Mouse (Mus musculus) embryonic facial prominence, embryonic 12.5 days (tissue): Measurements from ENCODE around the gene Dohh. TPM values are rescaled to one million over a fixed set of nuclear protein-coding genes. Genes with fewer than 3 reads are reported as not detected.

ENCODE experiments used
- ATAC-seq: fragments of 200-750 bp; cut with Nextera tagmentation; 2 replicates; pipeline ENCODE4 v1.8.0; 2017; ENCODE audit not compliant: insufficient number of reproducible peaks, insufficient read depth, low FRiP score, low TSS enrichment
- H3K27ac ChIP-seq: fragments of 300-500 bp; sonication (generic); 2 replicates; pipeline ENCODE4 v1.5.1; 2016; ENCODE audit warnings: mild to moderate bottlenecking
- H3K27me3 ChIP-seq: fragments of 300-500 bp; sonication (generic); 2 replicates; pipeline ENCODE4 v1.6.1; 2016; ENCODE audit warnings: mild to moderate bottlenecking, moderate library complexity
- H3K36me3 ChIP-seq: fragments of 300-500 bp; sonication (generic); 2 replicates; pipeline ENCODE4 v1.6.1; 2016; ENCODE audit warnings: mild to moderate bottlenecking
- H3K4me1 ChIP-seq: fragments of 300-500 bp; sonication (generic); 2 replicates; pipeline ENCODE4 v1.6.1; 2016
- H3K4me2 ChIP-seq: fragments of 300-500 bp; sonication (generic); replicated peaks from 2 replicates; pipeline ENCODE4 v1.6.1; 2016; ENCODE audit warnings: mild to moderate bottlenecking, moderate library complexity
- H3K4me3 ChIP-seq: fragments of 300-500 bp; sonication (generic); 2 replicates; pipeline ENCODE4 v1.5.1; 2016; ENCODE audit warnings: mild to moderate bottlenecking
- H3K9ac ChIP-seq: fragments of 300-500 bp; sonication (generic); 2 replicates; pipeline ENCODE4 v1.6.1; 2016; ENCODE audit warnings: mild to moderate bottlenecking, moderate library complexity
- H3K9me3 ChIP-seq: fragments of 300-500 bp; sonication (generic); 2 replicates; pipeline ENCODE4 v1.6.1; 2016; ENCODE audit warnings: mild to moderate bottlenecking, moderate library complexity
- WGBS: fragments of 180-500 bp; shearing (Covaris S2); methylation state at CpG from one replicate; pipeline ENCODE4 v1.1.7; 2016; 5-methylcytosine and 5-hydroxymethylcytosine counted together
- polyA plus RNA-seq: library from polyadenylated mRNA; unstranded; fragments of >200 nt; fragmentation: Nextera tagmentation; extraction: Ambion mirVana; gene quantifications from 2 replicates; pipeline ENCODE4 v1.2.1, GENCODE M21; 2016

Dohh gene
- polyA plus RNA-seq: 73.6 and 77.0 TPM in 2 replicates

DNA sequence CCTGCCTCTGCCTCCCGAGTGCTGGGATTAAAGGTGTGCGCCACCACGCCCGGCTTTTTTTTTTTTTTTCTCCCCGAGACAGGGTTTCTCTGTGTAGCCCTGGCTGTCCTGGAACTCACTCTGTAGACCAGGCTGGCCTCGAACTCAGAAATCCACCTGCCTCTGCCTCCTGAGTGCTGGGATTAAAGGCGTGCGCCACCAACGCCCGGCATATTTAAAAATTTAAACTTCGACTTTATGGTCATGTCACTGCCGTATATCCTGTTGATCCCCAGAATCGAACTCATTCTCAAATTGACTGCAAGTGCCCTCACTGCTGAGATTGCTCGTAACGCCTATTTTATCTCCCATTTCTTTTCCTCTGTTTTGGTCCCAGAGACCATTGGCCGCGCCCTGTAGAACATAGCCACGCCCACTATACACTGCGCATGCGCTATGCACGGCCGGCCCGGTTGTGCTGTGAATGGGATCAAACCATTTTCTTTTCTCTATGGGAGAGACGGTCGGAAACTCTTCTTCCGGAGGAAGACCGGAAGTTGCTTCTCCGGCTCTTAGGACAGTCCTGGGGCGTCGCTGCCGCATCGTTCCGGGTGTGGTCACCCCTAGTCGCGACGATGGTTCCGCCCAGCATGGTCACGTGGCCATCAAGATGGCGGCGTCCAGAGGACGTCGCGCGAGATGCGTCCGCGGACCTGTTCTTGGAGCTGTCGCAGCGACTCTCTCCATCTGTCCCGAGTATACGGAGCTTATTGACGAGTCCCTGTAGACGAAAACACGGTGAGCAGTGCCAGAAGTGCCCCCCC is at the start of gene Dohh, which contains the start of gene Gm48551:
Dohh (plus strand) TSS at position 627 of the 803 bp plus-strand sequence.
Gm48551 (plus strand) TSS at position 665 of the 803 bp plus-strand sequence.
- Histone ChIP-seq H3K9me3 (no peaks in the 10 kb centered on the region), H3K4me2 (peak within 1 kb of the TSS; percentile 82), H3K36me3 (peaks cover 33% of the 10 kb centered on the region), H3K27me3 (no peaks in the 10 kb centered on the region), H3K9ac (peak within 1 kb of the TSS; percentile 75), H3K4me3 (peak within 1 kb of the TSS; percentile 78), H3K4me1 (peaks cover 17% of the 10 kb centered on the region), H3K27ac (peak within 1 kb of the TSS; percentile 85)
- peak; percentile 92 for ATAC-seq
- 9% methylated on average over 54 of the region's 54 CpGs for WGBS

DNA sequence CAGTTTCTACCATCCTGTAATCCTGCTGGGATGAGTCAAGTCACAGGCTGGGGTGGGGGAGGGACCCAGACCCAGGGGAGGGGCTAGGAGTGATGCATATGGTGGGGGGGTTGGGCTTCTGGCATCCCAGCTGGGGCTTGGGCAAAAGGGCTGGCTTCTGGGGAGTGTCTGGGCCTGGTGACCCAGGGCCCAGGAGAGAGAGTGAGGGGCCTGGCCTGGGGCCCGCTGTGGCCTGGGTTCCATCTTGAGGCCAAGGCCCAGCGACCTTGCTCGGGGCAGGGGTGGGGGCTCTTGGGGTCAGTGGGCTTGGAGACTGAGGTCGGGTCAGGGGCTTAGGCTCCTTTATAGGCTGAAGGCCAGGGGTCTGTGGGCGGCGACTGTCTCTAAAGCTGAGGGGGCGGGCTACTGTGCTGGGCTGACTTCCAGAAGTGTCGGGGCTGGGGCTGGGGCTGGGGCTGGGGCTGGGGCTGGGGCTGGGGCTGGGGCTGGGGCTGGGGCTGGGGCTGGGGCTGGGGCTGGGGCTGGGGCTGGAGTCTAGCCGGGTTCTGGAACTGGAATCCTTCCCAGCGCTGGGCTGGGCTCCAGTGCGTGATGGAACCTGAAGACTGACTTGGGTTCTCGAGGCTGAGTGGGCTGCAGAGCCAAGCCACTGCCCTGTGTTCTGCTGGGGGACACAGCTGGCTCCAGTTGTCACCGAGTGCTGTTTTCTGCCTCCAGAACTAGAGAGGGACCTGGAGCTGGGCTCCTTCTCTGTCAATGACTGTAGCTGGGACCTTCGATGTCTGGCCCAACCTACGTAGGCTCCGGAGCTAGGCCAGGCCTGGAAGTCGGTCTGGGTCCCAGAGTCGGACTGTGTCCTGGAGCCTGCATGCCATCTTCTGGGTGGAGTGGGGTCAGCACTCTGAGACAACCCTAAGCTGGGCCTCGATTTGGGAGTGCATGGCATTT is 48.6 kb upstream of the Dohh start:
- H3K9ac ChIP-seq: peak overlapping the region; percentile 36; the same call in 1 of the 2 replicates
- WGBS: 40% methylated on average over 19 of the region's 19 CpGs
- no peak overlapping the region for H3K4me3 ChIP-seq

DNA sequence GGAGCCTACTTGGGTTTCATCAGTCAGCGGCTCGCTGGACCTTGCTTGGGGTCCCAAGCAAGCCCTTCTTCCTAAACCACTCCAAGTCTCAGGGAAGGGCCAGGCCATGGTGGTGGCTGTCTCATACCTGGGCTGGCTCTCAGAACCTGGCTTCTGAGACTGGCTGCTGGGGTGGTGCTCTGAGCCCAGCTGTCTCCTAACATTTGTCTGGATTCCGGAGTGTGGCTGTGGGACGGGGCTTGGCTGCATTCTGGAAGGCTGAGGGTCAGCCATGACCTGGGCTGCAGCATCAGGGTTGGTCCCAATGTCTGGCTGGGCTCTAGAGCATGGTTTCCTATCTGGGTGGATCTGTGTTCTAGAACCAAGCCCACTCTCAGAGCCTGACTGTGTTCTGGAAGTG is 47.7 kb upstream of the Dohh start:
- peaks cover 62% of the 10 kb centered on the region for H3K27me3 ChIP-seq
- no peak overlapping the region for H3K27ac ChIP-seq
- no peak overlapping the region for H3K4me2 ChIP-seq
- H3K4me3 ChIP-seq: no peak overlapping the region
- WGBS: 95% methylated on average over 4 of the region's 4 CpGs
- H3K9me3 ChIP-seq: no peaks in the 10 kb centered on the region
- H3K4me1 ChIP-seq: peaks cover 18% of the 10 kb centered on the region; the same call in 1 of the 2 replicates
- no peaks in the 10 kb centered on the region for H3K36me3 ChIP-seq
- ATAC-seq: no peak
- no peak overlapping the region for H3K9ac ChIP-seq

More for the DNA sequence above, 48.6 kb upstream of the Dohh start:
- Histone ChIP-seq H3K9me3 (no peaks in the 10 kb centered on the region), H3K27me3 (peaks cover 56% of the 10 kb centered on the region), H3K27ac (peak overlapping the region; percentile 50), H3K36me3 (no peaks in the 10 kb centered on the region), H3K4me1 (peaks cover 18% of the 10 kb centered on the region; the same call in 1 of the 2 replicates), H3K4me2 (peak overlapping the region; percentile 13; the same call in 1 of the 2 replicates)
- peak; percentile 47; the same call in 1 of the 2 replicates for ATAC-seq

DNA sequence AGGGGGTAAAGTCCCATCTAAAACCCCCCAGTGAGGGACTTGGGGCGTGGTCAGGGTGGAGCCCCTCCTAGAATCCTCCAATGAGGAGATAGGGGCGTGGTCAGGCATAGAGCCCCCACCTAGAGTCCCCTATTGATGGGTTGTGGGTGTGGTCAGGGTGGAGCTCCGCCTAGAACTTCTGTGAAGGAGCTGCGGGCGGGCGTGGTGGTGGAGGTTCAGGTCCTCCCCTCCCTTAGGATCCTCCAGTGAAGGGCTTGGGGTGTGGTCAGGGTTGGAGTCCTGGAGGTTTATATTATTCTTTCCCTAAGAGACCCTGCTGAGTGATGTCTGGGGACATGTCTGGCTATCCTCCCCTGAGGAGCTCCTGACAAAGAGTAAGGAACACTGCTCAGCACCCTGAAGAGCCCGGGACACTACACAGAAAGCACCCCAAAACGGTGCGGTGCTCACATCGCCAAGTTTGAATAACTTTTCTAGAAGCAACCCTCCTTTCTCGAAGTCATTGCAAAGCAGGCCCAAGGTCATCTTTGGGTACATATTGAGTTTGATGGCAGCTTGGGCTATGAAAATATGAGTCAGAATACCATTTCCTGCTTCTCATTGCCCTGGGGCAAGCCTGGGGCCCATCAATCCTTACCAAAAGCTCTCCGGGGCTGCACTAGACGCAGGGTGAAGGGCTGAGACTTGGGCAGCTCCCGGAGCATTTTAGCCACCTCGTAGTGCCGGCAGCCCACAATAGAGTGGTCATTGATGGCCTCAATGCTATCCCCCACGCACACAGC is 43.5 kb upstream of the Dohh start:
- 35% methylated on average over 17 of the region's 17 CpGs for WGBS

DNA sequence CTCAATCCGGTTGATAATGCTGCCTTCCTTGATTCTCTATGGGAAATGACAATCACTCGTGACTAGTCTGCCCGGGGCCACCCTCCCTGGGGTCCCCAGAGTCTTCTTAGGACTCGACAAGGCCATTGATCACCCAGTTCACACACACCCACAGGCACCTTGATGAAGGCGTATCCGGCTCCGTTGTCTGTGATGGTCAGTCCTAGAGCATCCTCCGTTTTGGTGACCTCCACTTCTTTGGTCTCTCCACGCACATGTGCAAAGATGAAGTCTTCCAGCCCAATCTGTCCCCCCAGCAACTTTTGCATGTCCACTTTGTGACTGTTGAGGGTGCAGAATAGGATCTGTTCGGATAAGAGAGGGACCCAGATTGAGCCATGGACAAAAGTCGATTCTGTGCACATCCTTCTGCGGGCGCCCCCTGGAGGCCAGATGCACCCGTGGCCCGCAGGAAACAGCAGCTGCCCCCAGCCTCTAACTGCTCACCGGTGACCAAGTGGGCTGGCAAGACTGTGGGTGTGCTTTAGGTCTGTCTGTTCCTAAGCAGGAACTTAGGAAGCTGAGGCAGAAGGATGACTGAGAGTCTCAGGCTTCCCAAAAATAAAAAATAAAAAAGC is 42.8 kb upstream of the Dohh start:
- peaks cover 73% of the 10 kb centered on the region for H3K27me3 ChIP-seq
- H3K36me3 ChIP-seq: peaks cover 7% of the 10 kb centered on the region; the same call in 1 of the 2 replicates
- ATAC-seq: no peak

More for the DNA sequence above, 43.5 kb upstream of the Dohh start:
- no peak overlapping the region for H3K9ac ChIP-seq
- peaks cover 7% of the 10 kb centered on the region; the same call in 1 of the 2 replicates for H3K36me3 ChIP-seq
- no peak overlapping the region for H3K4me3 ChIP-seq
- no peak overlapping the region for H3K27ac ChIP-seq
- peaks cover 71% of the 10 kb centered on the region for H3K27me3 ChIP-seq
- no peak overlapping the region for H3K4me2 ChIP-seq
- no peaks in the 10 kb centered on the region for H3K9me3 ChIP-seq
- peaks cover 9% of the 10 kb centered on the region; the same call in 1 of the 2 replicates for H3K4me1 ChIP-seq
- ATAC-seq: no peak

DNA sequence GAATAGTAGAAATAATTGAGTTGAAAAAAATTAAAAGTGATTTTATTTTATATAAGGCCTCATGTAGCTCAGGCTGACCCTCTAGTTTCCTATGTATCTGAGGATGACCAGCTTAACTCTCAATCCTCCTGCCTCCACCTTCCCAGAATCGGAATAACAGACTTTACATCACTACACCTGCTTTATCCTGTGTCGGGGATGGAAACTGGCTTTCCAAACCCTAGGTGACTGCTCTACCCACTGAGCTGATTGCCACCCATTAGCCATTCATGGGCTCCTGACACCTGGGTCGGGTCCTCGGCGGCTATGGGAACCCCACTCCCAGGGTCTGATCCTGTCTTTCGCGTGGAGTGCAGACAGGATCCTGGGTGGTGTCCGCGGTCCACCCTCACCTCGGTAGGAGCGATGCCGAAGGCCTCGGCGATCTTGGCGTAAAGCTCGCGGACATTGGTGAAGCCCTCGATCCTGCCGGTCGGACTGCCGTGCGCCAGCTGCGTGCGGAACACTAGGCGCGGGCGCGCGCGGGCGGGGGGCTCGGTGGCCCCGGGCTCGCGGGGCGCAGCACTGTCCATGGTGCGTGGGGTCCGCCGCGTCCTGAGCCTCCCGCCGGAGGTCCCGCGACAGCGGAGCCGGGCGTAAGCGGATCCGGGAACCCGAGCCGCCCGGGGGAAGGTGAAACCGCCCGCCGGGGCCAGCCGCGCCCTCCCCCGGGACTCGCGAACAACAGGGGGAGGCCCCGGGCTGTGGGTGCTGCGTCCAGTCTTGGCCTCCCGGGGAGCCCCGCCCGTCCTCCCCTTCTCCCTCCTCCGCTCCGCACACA is 41.3 kb upstream of the Dohh start, which contains the start of gene Gipc3:
Gipc3 (minus strand) TSS at position 581 of the 820 bp plus-strand sequence.
- Histone ChIP-seq H3K27ac (no peak within 1 kb of the TSS), H3K9me3 (no peaks in the 10 kb centered on the region), H3K4me3 (peak within 1 kb of the TSS; percentile 37), H3K4me2 (peak within 1 kb of the TSS; percentile 59), H3K36me3 (peaks cover 13% of the 10 kb centered on the region), H3K27me3 (peaks cover 73% of the 10 kb centered on the region), H3K4me1 (peaks cover 15% of the 10 kb centered on the region), H3K9ac (peak within 1 kb of the TSS; percentile 47)
- no peak for ATAC-seq
- whole genome bisulfite sequencing: 7% methylated on average over 55 of the region's 67 CpGs

More for the DNA sequence above, 42.8 kb upstream of the Dohh start:
- H3K4me3 ChIP-seq: no peak overlapping the region
- no peak overlapping the region for H3K4me2 ChIP-seq
- peaks cover 5% of the 10 kb centered on the region for H3K4me1 ChIP-seq
- no peaks in the 10 kb centered on the region for H3K9me3 ChIP-seq
- no peak overlapping the region for H3K9ac ChIP-seq
- H3K27ac ChIP-seq: no peak overlapping the region
- 29% methylated on average over 16 of the region's 16 CpGs for WGBS

DNA sequence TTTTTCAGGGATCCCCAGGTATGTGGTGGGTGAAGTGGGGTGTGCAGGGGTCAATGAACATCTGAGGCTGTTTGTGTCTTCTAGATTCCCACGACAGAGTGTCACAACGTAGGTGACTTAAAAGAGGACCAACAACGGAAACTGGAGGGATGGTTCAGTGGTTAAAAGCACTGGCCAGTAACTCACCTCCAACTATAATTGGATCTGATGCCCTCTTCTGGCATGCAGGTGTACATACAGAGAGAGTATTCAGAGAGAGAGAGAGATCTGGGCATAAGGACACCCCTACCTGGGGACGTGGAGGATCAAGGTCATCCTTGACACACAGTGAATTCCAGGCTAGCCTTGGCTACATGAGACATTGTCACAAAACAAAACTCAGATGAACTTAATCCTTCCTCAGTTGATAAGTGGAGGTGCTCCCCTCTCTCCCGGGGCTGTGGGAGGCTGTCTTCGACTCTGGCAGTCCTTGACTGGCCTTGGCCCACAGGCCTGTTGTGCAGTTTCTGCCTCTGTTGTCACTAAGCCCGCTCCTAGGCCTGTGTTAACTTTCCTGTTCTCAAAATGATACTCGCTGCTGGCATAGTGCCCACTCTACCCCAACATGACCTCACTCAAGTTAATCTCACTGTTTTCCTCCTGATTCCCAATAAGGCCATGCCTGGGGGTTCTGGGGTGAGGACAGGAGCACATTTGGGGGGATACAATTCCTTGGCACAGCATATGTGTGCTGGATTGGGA is 39.6 kb upstream of the Dohh start:
- ATAC-seq: no peak
- no peak overlapping the region for H3K27ac ChIP-seq
- 54% methylated on average over 8 of the region's 8 CpGs for WGBS
- H3K4me2 ChIP-seq: no peak overlapping the region
- no peak overlapping the region for H3K9ac ChIP-seq
- H3K36me3 ChIP-seq: peaks cover 22% of the 10 kb centered on the region
- no peak overlapping the region for H3K4me3 ChIP-seq
- no peaks in the 10 kb centered on the region for H3K9me3 ChIP-seq
- peaks cover 68% of the 10 kb centered on the region for H3K27me3 ChIP-seq
- peaks cover 25% of the 10 kb centered on the region for H3K4me1 ChIP-seq

DNA sequence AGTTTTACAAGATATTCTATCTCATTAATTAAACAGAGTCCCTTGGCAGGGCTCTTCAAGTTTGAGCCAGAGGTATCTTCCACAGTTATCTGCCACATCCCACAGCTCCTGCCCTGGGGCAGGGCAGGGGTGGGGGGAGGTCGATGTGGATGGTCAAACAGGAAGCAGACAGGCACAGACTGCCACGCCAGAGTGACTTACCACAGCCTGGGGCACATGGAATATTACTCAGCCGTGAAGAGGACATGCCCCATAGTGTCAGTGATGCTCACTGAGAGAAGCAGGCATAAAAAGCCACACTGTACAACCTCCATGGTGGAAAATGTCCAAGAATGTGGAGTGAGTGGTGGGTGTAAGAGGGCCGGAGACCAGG is 39.1 kb upstream of the Dohh start:
- peaks cover 22% of the 10 kb centered on the region for H3K36me3 ChIP-seq
- H3K27ac ChIP-seq: no peak overlapping the region
- no peaks in the 10 kb centered on the region for H3K9me3 ChIP-seq
- H3K4me1 ChIP-seq: peaks cover 27% of the 10 kb centered on the region
- WGBS: 77% methylated on average over 4 of the region's 4 CpGs
- H3K9ac ChIP-seq: no peak overlapping the region
- H3K27me3 ChIP-seq: peaks cover 67% of the 10 kb centered on the region
- no peak for ATAC-seq
- no peak overlapping the region for H3K4me3 ChIP-seq
- no peak overlapping the region for H3K4me2 ChIP-seq

DNA sequence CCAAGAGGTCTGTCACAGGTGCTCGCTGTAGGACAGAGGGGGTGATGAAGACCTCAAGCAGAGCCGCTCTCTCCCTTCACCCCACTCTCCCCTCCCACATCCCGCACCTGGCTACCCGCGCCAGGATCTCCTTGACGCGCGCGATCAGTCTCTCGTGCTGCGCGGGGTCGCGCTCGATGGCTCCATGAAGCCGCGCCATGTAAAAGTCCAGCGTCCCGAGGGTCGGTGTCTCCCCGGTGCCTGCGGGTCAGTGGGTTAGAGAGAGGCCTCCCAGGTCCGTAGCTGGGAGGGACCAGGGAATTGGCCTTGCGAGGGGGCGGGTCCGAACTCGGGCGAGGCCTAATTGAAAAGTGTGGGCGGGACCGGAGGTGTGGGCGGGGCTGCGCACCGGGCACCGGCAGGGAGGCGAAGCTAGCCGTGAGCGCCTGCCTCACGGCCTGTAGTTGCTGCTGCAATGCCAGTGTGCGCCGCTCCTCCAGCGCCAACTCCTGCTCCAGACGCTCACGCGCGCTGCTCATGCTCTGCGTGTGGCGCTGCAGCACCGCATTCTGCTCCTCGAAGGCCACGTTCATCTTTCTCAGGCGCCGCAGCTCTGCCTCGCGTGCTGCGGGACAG is 37.7 kb upstream of the Dohh start:
- H3K4me1 ChIP-seq: peaks cover 27% of the 10 kb centered on the region
- no peak overlapping the region for H3K27ac ChIP-seq
- H3K9me3 ChIP-seq: no peaks in the 10 kb centered on the region
- ATAC-seq: no peak
- H3K4me3 ChIP-seq: peak overlapping the region; percentile 20
- H3K4me2 ChIP-seq: peak overlapping the region; percentile 52
- peaks cover 22% of the 10 kb centered on the region for H3K36me3 ChIP-seq
- WGBS: 9% methylated on average over 55 of the region's 55 CpGs
- peaks cover 54% of the 10 kb centered on the region for H3K27me3 ChIP-seq
- H3K9ac ChIP-seq: peak overlapping the region; percentile 28; the same call in 1 of the 2 replicates
